Mouse (Mus musculus): Measurements from ENCODE around the gene Gm15217. TPM values are rescaled to one million over a fixed set of nuclear protein-coding genes. Genes with fewer than 3 reads are reported as not detected.

Gm15217 gene
- total RNA-seq, 2 experiments from 2014 or later, result not detected

Other genes starting within 250 kb of the Gm15217 start
- 10 to 100 TPM in 1 of 2 experiments, 1 to 10 TPM in 1; 8.7 to 11.1 TPM for gene Bmp4, start 11.3 kb downstream of the Gm15217 start, total RNA-seq (2021)

Measured in left cerebral cortex, postnatal 10 days (tissue).